Mouse (Mus musculus) frontal cortex, postnatal 14 days (tissue): ENCODE data around the gene Fam205a3.
"Not testable (repeated sequence)": the region's sequence is repeated elsewhere in the genome, so short reads cannot be mapped to it uniquely, and the experiment has no call there.

Experiments used
- DNase-seq, 2 experiments: peaks; one replicate each; pipeline ENCODE4 v3.0.0; 2022; ENCODE audit warnings: low spot score in 2 of 2

Fam205a3 gene

GRCm38 (mm10) chr4:42318034-42318433, at the start of gene Fam205a3:
Gene Fam205a3, plus strand, starts transcription at chr4:42318334.
- DNase-seq, result not testable (repeated sequence)

GRCm38 (mm10) chr4:42293967-42294366, 24.2 kb upstream of the Fam205a3 start, which contains the start of gene Gm21953:
Gene Gm21953, plus strand, starts transcription at chr4:42294267.
- DNase-seq, result not testable (repeated sequence)
